Mouse (Mus musculus) frontal cortex, postnatal 36 days (tissue): ENCODE data around the gene 2210017I01Rik.

Experiments used
- DNase-seq, 2 experiments: peaks; one replicate each; pipeline ENCODE4 v3.0.0; 2022; ENCODE audit warnings: low spot score in 2 of 2

2210017I01Rik gene

GRCm38 (mm10) chr3:92607392-92607791 lies at the start of gene 2210017I01Rik:
2210017I01Rik (minus strand) TSS chr3:92607492.
- no peak for DNase-seq

- DNase-seq = no peak
These were observed 49.5 kb upstream of the 2210017I01Rik start, which contains the start of gene Lce1b for GRCm38 (mm10) chr3:92656826-92657225. Lce1b (minus strand) TSS chr3:92656926.

- no peak for DNase-seq
These were observed 40.9 kb upstream of the 2210017I01Rik start, which contains the start of gene Lce1a1 for GRCm38 (mm10) chr3:92648207-92648606. Lce1a1 (minus strand) TSS chr3:92648307.

DNA sequence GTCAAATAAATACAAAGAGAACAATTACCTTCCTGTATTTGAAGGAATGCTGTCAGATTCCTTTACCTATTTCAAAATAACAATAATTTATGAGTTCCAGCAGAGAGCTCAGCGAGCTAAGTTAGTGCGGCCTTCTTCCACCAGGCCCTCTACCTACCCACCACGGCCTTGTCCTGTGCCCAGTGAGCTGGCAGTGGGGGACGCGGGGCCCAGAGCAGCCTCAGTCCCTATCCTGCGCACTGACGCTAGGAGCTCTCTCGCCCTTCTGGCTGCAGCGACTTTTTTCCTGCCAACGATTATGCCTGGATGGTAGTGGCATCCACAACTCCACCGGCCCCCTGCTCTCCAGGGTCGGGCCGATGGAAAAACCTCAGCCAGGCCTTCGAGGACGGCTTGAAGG lies 32.6 kb upstream of the 2210017I01Rik start:
- no peak for DNase-seq

DNA sequence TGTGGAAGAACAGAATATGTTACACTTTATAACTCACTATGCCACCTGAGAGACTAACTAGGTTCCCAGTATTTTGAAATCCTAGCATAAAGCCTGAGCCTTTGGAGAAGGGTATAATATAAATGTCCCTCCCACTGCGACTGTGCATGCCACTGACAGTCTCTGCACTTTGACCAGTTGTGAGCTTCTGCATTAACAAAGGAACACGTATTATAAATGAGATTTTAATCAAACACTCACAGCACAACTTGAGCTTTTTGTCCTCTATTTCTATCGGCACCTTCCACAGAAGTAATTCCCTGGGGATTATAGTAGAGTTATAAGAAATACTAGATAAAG lies 31.3 kb upstream of the 2210017I01Rik start:
- DNase-seq = no peak

GRCm38 (mm10) chr3:92637745-92638652 lies 30.7 kb upstream of the 2210017I01Rik start:
- DNase-seq = no peak

- DNase-seq = no peak
These were observed 14.3 kb upstream of the 2210017I01Rik start, which contains the start of gene Lce6a for GRCm38 (mm10) chr3:92621560-92621959. Lce6a (minus strand) TSS chr3:92621660.

DNA sequence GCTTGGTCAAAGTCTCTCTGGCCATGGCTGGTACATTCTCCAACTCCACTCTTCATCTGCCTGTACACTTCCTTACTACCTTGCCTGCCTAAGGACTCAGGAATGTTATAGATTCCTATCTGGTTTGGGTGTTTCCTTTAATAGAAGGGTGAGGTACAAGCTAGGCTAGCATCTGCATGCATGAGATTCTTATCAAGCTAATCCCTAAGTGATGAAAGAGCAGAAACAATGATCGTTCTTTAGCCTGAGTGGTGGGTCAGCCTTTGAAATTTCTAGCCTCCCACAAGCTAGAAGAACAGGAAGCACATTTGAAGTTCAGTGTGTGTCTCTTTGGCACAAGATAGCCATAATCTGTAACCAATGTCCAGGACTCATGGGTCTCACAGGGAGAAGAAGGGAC lies 2.5 kb upstream of the 2210017I01Rik start:
- no peak for DNase-seq

- no peak for DNase-seq
These were observed 5.1 kb downstream of the 2210017I01Rik start for GRCm38 (mm10) chr3:92602169-92602568.

- DNase-seq = no peak
These were observed 6.8 kb downstream of the 2210017I01Rik start for GRCm38 (mm10) chr3:92600456-92600855.

DNA sequence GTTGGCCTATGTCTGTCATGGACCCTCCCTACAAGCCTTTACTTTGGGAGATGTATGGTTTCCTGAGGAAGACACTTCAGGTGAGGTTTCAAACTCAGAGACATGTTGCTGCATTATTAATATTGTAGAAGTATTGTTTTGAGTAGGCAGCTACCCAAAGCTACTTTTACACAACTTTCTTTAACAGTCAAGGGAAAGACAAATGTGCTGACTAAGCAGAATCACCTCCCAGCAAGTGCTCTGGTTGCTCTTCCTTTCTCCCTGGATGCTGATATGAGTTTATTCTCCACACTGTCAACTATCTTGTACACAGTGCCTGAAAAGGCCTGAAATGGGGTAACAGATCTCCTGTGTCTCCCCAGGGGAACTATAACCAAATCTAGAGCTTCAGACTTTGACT lies 7.3 kb downstream of the 2210017I01Rik start:
- no peak for DNase-seq

DNA sequence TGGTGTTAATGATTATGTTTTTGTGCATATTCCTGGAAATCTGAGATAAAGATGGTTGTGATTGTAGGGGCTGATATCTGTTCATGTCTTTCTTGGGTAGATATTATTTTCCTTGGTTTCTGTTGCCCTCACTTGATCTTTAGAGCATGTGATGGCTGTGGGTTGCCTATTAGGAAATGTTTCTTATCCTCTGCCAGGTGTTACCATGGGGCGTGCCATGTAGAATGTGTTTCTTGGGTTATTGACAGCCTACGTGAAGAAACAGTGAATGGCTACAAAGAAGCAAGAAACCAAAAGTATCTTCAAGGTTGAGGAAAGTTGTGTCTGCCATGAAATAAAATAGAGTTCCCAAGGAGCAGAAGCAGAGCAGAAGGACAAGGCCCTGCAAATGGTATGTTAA lies 8.9 kb downstream of the 2210017I01Rik start:
- no peak for DNase-seq

GRCm38 (mm10) chr3:92588858-92589257 lies 18.4 kb downstream of the 2210017I01Rik start, which contains the start of gene Smcp:
Smcp (minus strand) TSS chr3:92588997.
- no peak for DNase-seq

GRCm38 (mm10) chr3:92587190-92587589 lies 20.1 kb downstream of the 2210017I01Rik start:
- DNase-seq = no peak

GRCm38 (mm10) chr3:92585055-92585454 lies 22.2 kb downstream of the 2210017I01Rik start:
- no peak for DNase-seq

DNA sequence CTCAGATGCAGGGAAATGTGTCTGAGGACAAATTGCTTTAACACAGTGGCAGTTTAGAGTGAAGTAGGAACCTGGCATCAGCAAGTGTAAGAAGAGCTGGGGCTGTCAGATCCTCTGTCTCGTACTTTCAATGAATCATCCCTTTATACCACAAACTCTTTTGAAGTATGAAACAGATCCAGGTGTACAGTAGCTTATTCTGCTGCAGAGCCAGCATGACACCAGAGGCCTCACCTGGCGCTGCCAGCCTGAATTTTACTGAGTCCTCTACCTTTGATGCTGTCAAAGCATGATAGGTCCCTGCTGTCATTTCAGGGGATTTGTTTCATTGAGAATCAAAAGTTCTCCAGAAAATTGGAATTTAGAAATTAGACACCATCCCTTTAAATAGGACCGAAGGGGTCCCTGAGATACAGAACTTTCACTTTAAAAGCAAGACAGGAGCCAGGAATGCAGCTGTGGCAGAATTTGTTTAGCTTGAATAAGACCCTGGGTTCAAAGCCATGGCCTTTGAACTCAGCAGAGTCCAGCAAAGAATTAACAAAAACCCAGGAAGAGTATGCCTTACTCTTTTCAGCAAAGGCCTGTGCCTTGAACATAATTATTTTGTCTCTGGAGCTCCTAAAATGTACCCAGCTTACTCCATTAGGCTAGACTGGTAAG lies 24.0 kb downstream of the 2210017I01Rik start:
- DNase-seq = no peak

GRCm38 (mm10) chr3:92579508-92579907 lies 27.8 kb downstream of the 2210017I01Rik start:
- no peak for DNase-seq

DNA sequence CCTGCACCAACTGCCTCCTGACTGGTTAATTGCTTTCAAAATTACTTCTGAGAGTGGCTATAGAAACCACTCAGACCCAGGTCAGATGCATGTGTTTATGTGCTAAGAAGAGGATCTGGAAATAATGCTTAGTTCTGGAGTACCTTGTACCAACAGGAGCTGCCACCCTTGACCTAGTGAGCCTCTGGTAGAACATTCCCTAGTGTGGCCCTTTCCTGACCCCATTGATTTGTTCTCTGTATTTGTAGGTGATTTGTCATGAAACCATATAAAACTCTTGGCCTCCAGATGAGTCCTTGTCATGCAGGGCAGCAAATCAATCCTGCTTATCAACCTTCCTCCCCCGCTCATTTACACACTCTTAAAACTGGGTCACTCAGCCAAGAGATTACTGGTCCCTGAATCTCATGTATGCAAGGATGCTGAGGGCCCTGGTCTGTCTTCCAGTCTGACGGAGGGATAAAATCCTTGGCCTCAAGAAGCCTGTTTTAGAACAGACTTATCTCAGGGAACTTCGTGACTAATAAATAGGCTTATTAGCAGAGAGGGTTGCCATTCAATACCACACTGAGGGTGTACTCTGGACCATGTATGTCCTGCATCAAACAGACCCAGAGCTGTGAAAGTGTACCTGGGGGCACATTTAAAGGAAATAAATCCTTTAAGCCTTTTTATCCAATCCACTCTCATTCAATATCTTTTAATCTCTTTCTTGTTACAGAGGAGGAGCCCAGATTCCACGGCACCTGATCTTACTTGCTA lies 28.5 kb downstream of the 2210017I01Rik start:
- DNase-seq = no peak

DNA sequence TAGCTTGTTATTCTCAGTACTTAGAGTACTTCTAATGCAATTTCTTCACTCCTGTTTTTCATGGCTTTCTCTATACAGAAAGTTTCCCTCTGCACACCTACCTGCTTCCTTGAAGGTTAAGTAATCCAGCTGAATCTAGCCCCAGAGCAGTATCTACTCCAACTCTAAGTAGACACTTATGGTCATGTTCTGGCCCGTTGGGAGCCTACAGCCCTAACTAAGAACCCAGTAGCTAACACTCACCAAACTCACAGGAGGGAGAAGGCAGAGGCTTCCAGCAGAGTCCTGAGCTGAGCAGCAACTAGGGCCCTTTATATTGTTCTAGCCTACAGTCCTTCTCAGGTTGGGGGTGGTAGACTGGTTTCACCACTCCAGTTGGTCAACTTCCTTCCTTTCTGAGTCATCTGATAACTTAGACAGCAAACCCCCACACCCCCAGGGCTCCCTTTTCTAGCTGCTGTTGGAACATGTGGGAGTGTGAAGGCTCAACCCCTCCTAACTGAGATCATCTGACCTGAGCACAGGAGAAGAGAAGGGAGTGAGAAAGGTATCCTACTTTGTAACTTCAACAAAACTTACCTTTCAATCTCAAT lies 33.7 kb downstream of the 2210017I01Rik start, which contains the start of gene Ivl:
Gene Ivl, minus strand, starts transcription at position 287 of the 593 bp plus-strand sequence.
- DNase-seq = no peak

DNA sequence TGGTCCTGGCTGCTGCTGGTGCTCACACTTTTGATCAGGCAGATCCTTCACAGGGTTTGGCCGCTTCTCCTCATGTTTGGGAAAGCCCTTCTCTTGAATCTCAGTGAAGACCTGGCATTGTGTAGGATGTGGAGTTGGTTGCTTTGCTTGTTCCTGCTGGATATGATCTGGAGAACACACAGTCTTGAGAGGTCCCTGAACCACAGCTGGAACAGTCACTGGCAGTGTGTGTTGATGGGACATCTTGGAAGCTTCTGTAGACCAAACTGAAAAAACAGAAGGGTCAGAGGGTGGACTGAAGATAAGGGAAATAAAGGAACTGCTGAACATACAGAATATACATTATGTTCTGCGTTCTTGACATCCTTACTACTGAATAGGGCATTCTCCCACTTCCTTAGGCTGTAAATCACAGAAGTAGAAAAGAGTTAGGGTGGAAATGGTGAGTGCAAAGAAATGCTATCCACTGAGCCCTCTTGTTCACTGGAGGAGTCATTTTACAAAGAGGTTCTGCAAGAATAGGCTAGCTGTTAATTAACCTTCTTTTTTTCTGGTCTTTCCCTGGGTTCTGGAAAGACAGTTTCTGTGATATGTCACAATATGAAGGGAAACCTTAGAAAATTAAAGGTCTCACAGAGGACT lies 34.7 kb downstream of the 2210017I01Rik start:
- no peak for DNase-seq

GRCm38 (mm10) chr3:92568752-92569151 lies 38.5 kb downstream of the 2210017I01Rik start:
- no peak for DNase-seq
